Mouse (Mus musculus) B cell, adult 2 months (primary cell): ENCODE measurements around the gene Susd3.

Source experiments
- DNase-seq, 2 experiments: peaks; one replicate each; pipeline ENCODE4 v3.0.0; 2022

The Susd3 gene

DNA sequence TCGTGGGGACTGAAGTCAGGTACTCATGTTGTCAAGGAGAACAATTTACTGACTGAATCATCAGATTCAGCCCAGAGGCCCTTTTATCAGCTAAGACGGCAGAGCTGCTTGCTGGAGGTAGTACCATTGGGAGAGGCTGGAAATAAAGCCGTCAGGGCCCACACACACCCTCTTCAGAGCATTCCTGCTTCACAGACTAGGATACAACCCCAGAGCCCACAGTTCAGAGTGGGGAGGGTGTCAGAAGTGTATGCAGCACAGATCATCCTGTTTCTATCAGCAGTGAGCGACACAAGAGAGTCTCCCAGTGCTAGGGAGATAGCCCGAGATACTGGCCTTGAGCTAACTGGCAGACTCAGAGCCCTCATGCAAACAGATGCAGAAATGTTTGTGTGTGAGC is 65.3 kb downstream of the Susd3 start:
- no peak for DNase-seq

DNA sequence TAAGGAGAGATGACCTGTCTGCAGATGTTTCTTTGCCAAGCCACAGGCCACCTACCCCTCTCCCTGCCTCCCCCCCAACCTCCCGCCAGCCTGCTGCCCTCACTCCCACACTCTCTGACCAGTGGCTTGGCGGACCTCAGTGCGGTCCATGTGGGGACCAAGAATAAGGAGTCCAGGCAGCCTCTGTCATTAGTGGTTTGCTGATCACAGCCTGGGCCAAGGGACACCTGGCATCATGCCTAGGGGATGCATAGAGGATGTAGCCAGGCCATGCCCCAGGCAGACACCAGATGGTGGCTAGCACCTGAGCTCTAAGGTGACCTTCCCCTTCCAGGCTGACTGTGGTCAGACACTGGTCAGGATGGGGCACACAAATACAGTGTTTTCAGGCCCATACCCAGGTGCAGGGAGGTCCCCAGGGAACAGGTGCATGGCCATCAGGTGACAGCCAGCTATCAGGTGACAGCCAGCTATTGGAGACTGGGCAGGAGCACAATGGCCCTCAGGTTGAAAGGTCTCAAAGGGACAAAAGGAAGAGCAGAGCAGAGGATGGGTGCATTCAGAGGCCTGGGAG is 67.0 kb downstream of the Susd3 start:
- DNase-seq = no peak

DNA sequence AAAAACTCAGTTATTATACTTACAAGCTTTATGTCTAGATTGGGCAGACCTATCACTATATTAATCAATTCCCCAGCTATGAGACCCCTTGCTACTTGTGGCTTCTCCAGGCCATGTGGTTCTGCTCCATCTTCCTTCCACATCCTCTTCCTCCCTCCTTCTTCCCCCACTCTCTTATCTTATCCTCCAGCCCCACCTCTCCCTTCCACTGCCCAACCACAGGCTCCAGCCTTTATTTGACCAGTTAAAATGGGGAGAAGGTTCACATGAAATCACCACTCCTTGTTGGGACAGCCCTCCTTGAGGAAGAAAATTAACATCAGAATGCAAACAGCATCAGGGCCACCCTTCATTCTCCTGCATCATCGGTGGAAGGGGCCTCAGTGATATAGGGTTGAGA is 67.8 kb downstream of the Susd3 start:
- no peak for DNase-seq
